Mouse (Mus musculus) activated CD4-positive, CD25-positive, alpha-beta regulatory T cell, adult 4 months (primary cell): Measurements from ENCODE around the gene March6. TPM values are rescaled to one million over a fixed set of nuclear protein-coding genes. Genes with fewer than 3 reads are reported as not detected.

ENCODE experiments used
- ATAC-seq: one replicate; pipeline ENCODE4 v1.8.0; 2017
- polyA plus RNA-seq, 2 experiments: library from polyadenylated mRNA; unstranded; fragments of 100-300 nt; shearing (Covaris generic); gene quantifications; one replicate each; pipeline ENCODE4 v1.2.1; 2017

Gene March6
- polyA plus RNA-seq, 2 experiments from 2014 or later: 21.1 to 21.5 TPM

- ATAC-seq: no peak
Measured at GRCm38 (mm10) chr15:31511406-31511771, 19.5 kb downstream of the March6 start.

- ATAC-seq: no peak
Measured at GRCm38 (mm10) chr15:31510477-31511405, 20.1 kb downstream of the March6 start.

- no peak for ATAC-seq
Measured at GRCm38 (mm10) chr15:31505082-31505481, 25.8 kb downstream of the March6 start.

- ATAC-seq: no peak
Measured at GRCm38 (mm10) chr15:31503447-31503846, 27.4 kb downstream of the March6 start.

- no peak for ATAC-seq
Measured at GRCm38 (mm10) chr15:31502996-31503395, 27.9 kb downstream of the March6 start.

- ATAC-seq: no peak
Measured at GRCm38 (mm10) chr15:31502313-31502712, 28.5 kb downstream of the March6 start.

GRCm38 (mm10) chr15:31494803-31495202 lies 36.0 kb downstream of the March6 start:
- ATAC-seq: no peak

- no peak for ATAC-seq
Measured at GRCm38 (mm10) chr15:31494310-31494709, 36.5 kb downstream of the March6 start.

- no peak for ATAC-seq
Measured at GRCm38 (mm10) chr15:31487407-31487806, 43.4 kb downstream of the March6 start.

GRCm38 (mm10) chr15:31476678-31477077 lies 54.2 kb downstream of the March6 start:
- no peak for ATAC-seq

GRCm38 (mm10) chr15:31472645-31473574 lies 57.9 kb downstream of the March6 start:
- ATAC-seq: peak; percentile 32

- no peak for ATAC-seq
Measured at GRCm38 (mm10) chr15:31471529-31471928, 59.3 kb downstream of the March6 start.

GRCm38 (mm10) chr15:31469497-31469896 lies 61.4 kb downstream of the March6 start:
- no peak for ATAC-seq

- no peak for ATAC-seq
Measured at GRCm38 (mm10) chr15:31468806-31469205, 62.0 kb downstream of the March6 start.

- no peak for ATAC-seq
Measured at GRCm38 (mm10) chr15:31466749-31467148, 64.1 kb downstream of the March6 start.

- no peak for ATAC-seq
Measured at GRCm38 (mm10) chr15:31466295-31466694, 64.6 kb downstream of the March6 start.

GRCm38 (mm10) chr15:31465806-31466205 lies 65.0 kb downstream of the March6 start:
- ATAC-seq: no peak

- peak; percentile 69 for ATAC-seq
Measured at GRCm38 (mm10) chr15:31460571-31460970, 70.3 kb downstream of the March6 start.

- ATAC-seq: no peak
Measured at GRCm38 (mm10) chr15:31458081-31458480, 72.8 kb downstream of the March6 start.

- ATAC-seq: no peak
Measured at GRCm38 (mm10) chr15:31456381-31456780, 74.5 kb downstream of the March6 start.

- ATAC-seq: no peak
Measured at GRCm38 (mm10) chr15:31454861-31455295, 76.0 kb downstream of the March6 start.

- no peak for ATAC-seq
Measured at GRCm38 (mm10) chr15:31454096-31454860, 76.6 kb downstream of the March6 start.
